Mouse (Mus musculus): ENCODE measurements at regions not wholly inside any gene's neighbourhood (a gene's known extent, or its start where the extent isn't known, plus 50 kb on each side); places are given as distances from the start of the nearest gene placed in this dataset.

- no peak for ATAC-seq
Measured at GRCm38 (mm10) chr17:80825971-80826730, 97.9 kb upstream of the Map4k3 start.

DNA sequence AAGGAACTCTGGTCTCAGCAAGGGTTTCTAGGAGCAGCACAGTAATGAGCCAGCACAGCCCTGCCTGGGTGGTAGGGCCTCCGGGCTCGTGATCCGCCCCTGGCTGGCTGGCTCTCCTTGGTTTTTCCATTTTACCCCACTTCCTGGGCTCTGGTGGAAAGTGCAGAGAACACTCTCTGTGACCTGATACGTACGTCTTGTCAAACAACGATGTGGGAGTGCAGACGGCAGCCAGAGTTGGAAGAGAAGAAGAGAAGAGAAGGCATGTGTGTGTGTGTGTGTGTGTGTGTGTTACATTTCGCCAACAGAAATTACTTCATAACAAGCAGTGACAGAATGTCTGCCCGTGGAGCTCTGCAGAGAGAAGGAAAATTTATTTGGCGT lies 97.2 kb upstream of the Map4k3 start:
- ATAC-seq: no peak

DNA sequence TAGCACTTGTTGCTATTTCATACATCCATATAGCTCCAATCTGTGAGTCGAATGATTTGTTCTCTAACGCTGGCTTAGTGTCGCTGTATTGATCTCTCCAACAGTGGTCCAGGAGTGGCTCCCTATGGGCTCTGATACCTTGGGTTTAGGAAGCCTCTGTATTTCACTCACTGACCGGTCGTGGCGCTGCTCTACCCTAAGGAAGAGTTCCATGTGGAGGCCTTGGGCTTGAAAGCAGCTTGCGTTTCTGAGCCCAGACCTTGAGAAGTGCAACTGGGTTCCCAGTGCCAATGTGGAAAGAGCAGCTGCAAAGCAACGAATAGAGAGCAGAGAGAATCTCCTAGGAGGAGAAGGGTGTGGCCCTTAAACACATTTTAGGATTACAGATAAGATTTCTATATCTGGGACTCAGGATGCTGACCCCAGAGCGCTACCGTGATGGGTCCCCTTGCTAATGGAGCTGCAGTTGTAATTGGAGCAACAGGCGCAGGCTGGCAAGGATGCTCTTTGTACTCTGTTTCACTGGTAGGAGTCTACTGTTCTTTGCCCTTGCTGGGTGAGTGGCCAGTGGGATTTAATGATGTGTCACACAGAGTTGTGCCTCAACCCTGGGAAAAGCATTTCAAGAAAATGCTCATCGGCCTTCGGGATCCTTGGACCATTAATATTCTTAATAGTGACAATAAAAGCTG lies 96.7 kb upstream of the Map4k3 start:
- ATAC-seq: no peak

GRCm38 (mm10) chr17:80824261-80824660 lies 96.0 kb upstream of the Map4k3 start:
- ATAC-seq: no peak

DNA sequence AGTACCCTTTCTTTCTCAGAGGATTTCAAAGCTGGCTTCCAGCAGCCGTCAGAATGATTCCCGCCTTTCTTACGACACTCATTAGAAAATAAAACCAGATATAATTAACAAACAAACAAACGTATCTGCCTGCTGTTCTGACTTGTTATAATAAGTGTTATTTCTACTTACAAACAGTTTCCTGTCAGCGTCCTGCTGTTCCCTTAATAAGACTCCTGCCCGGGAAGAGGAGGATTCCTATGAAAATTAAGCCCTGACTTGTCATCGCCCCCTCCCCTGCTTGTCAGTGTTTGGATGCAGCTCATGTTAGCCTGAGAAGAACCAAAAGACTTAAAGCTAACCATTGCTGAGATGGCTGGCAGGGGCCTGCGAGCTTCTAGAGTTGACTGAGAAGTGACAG lies 92.6 kb upstream of the Map4k3 start:
- ATAC-seq: no peak

DNA sequence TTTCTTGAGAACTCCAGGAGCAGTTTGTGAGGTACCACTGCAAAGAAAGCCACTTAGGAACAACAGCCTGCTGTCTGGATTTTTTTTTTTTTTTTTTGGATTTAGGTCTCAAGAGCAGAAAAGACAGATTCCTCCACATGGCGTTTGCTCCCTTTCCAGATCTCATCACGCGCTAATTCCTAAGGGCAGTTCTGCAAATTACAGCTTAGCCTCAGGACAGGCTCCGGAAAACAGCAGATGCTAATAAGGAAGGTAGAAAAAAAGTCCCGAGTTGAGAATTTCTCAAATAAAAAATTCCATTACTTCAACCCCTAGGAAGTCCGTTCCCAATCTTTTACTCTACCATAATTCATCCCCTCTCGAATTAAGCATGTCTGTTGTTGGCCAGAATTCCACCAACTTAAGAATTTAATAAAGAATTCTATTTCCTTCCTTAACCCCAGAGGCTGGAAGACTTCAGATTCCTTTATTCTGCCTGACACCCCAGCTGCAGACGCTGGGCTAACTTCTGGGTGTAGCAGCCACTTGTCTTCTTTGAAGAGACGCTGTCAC lies 90.3 kb upstream of the Map4k3 start:
- no peak for ATAC-seq

DNA sequence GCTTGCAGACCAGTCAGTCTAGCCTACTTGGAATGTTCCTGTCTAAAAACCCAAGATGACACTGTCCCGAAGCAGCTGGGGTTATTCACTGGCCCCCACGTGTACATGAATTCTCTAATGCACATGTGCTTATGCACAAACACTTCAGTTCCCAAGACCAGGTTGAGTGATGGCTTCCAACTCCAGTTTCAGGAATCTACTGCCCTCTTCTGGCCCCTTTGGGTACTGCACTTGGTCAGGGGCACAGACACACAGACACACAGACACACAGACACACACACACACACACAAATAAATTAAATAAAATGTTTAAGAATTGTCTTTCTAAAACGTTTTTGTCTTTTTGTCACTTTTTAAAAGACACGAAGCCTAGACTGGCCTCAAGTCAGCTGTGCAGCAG lies 87.5 kb upstream of the Map4k3 start:
- ATAC-seq: no peak

GRCm38 (mm10) chr17:80813194-80813593 lies 84.9 kb upstream of the Map4k3 start:
- ATAC-seq: no peak

DNA sequence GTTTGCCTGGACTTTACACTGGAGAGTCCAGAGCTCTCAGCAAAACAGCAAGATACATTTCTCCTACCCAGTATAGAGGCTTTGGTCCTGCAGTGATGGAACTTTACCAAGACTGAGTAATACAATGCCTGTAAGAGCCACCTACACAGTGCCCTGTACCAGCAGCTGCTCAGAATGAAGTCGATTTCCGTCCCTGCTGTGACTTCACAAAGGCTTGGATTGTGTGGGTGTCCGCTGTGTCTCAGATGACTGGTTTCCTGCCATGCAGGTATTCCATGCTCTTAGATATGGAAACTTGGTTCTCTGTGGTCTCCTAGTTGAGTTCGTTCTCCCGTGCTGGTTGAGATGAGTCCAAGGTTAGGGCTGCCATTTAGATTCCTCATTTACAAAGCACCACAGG lies 81.0 kb upstream of the Map4k3 start:
- ATAC-seq: peak; percentile 84

- no peak for ATAC-seq
Measured at GRCm38 (mm10) chr17:80808069-80808468, 79.8 kb upstream of the Map4k3 start.

DNA sequence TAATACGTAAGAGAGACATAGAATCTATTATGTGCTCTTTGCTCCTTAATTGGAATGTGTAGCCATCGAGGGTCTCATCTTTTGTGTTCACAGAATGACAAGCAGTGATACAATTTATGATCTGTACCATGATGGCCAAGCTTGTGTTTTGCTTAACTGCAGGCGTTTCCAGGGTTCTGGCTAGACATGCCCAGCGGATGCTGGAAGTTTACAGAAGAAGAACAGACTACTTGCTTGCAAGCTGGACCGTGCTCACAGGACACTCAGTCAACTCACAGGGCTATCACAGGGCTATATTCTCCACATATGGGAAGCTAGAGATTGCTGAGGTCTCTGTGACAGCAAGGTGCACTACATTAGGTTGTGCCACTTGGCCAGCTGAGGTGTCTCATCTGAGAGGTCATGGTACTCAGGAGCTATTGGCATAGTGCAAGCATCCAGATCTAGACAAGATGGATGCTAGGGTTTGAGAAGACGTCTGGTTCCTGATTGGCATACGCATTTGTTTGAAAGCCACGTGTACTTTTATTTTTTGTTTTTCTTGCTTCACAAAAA lies 75.2 kb upstream of the Map4k3 start:
- ATAC-seq: no peak

DNA sequence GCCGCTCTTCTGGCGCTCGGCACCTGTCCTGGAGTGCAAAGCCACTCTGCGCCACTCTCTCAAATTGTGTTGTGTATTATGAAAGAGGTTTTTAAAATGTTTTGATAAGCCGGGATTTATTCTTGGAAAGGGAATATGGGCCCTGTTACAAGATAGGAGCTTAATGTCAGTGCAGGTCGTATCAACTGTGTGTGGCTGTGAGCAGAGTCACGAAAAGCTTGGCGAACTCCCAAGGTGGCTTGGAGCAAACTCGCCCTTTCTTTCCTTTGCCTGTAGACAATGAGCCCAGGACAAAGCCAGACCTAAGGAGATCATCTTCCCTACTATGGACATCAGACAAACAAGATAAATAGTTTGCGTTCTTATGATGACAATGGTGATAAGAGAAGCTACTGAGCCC lies 74.3 kb upstream of the Map4k3 start:
- no peak for ATAC-seq

GRCm38 (mm10) chr17:80801991-80802390 lies 73.7 kb upstream of the Map4k3 start:
- ATAC-seq: no peak

GRCm38 (mm10) chr17:80801451-80801983 lies 73.2 kb upstream of the Map4k3 start:
- ATAC-seq: peak; percentile 76

DNA sequence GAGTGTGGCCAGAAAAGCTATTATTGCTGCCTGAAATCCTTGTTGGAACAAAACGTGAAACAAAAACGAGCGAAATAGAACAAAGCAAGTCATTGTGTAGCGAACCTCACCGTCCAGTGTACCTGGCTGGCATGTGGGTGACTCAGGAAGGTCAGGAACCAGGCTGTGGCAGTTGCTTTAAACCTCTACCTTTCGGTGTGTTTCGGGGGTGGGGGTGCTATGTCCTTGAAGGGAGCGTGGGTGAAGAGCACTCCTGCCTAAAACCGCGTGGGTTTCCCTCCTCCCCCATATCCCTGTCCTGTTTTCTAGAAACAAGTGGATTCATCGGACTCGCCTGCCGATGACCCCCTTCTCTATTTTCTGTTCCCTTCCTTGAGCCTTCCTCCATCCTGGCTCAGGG lies 72.6 kb upstream of the Map4k3 start:
- ATAC-seq: peak; percentile 41

DNA sequence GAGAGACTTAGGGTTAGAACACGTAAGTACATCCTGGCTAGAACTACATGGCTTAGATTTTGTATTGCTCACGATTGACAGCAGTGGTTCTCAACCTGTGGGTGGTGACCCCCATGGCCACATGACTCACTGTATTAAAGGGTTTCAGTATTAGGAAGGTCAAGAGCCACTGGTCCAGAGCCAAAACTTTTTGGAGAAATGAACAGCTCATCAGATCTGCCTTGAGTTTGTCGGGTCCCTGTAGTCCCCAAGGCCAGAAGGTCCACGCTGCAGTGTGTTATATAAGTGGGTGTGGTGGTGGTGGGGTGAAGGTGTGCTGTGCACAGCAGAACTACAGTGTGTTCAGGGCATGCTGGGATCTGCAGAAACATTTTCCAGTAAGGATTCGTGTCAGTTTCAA lies 72.2 kb upstream of the Map4k3 start:
- no peak for ATAC-seq

DNA sequence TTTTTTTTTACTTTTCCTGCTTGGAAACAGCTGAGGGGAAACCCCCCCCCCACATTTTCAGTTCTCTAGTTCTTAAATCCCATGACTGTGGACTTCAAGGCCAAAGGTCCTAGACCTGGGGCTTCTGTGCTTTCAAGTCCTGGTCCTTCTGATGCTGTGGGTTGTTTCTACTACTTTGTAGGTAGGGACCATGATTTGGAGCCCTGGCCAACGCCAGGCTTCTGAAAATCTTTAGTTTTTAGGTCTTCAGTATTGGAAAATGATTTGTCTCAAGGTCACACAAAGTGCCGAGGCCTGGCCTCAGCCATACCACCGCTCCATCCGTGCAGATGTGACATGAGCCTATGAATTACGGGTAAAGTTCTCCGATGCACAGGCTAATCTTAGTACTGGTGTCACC lies 70.8 kb upstream of the Map4k3 start:
- no peak for ATAC-seq

GRCm38 (mm10) chr17:80798281-80798980 lies 70.1 kb upstream of the Map4k3 start:
- no peak for ATAC-seq

DNA sequence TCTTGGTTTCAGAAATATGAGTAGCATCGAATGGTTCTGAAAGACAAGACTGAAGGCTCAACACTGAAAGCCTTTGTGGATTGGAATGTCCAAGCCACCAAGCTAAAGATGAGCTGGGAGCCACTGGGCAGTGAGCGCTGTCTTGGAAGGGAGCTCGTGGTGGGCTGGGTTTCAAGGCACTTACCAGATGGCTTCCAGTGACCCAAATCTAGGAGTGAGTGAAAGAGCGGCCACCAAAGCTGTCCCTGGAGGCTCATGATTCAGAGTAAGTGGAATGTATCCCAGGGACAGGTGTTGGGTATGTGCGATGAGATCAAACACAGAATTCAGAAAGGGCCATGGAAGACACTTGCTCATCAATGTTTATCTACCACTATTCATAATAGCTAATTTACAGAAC lies 68.5 kb upstream of the Map4k3 start:
- ATAC-seq: no peak

GRCm38 (mm10) chr17:80796386-80796785 lies 68.1 kb upstream of the Map4k3 start:
- ATAC-seq: no peak

- no peak for ATAC-seq
Measured at GRCm38 (mm10) chr17:80795453-80796105, 67.3 kb upstream of the Map4k3 start.

GRCm38 (mm10) chr17:80792605-80793004 lies 64.3 kb upstream of the Map4k3 start:
- ATAC-seq: no peak
